Mouse (Mus musculus) stomach, postnatal 0 days (tissue): Measurements from ENCODE around the gene Kdm7a.

Experiments used
- CTCF ChIP-seq: IDR thresholded peaks from 2 replicates; pipeline ENCODE4 v1.5.1; 2016; ENCODE audit warnings: antibody characterized with exemption, low read depth, mild to moderate bottlenecking, moderate library complexity
- EP300 ChIP-seq: optimal IDR thresholded peaks from 2 replicates; pipeline ENCODE3; 2016; ENCODE audit warnings: antibody characterized with exemption

DNA sequence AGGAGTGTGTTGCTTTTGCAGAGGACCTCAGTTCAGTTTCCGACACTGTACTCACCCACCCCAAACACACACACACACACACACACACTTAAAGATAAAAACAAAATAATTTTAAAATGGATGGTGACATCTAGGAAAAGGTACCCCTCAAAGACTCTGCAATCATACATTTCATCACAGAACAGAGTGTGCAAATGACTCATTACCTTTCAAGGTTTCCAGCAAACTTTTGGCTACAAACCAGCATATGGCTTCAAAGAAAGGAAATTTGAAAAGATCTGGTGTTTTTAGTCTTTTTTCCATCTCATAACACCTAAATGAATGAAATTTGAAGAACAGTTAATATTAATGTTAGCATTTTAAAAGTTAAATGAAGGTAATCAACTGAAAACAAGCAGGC lies 41.7 kb downstream of the Kdm7a start:
- TF ChIP-seq CTCF (no peak), EP300 (no peak)
